Mouse (Mus musculus): Measurements from ENCODE around the gene 1700029I15Rik.

Gene 1700029I15Rik

GRCm38 (mm10) chr2:92381901-92382588 is at the start of gene 1700029I15Rik:
Gene 1700029I15Rik, plus strand, starts transcription at chr2:92382538.
- DNase-seq (ENCODE audit: low spot score): no peak

- no peak for DNase-seq (ENCODE audit: low spot score)
Measured at GRCm38 (mm10) chr2:92342418-92342817, 39.9 kb upstream of the 1700029I15Rik start.

GRCm38 (mm10) chr2:92347191-92347590 is 35.1 kb upstream of the 1700029I15Rik start:
- no peak for DNase-seq (ENCODE audit: low spot score)

GRCm38 (mm10) chr2:92349589-92350425 is 32.5 kb upstream of the 1700029I15Rik start:
- no peak for DNase-seq (ENCODE audit: low spot score)

- DNase-seq (ENCODE audit: low spot score): no peak
Measured at GRCm38 (mm10) chr2:92350686-92351085, 31.7 kb upstream of the 1700029I15Rik start.

- DNase-seq (ENCODE audit: low spot score): no peak
Measured at GRCm38 (mm10) chr2:92353402-92353801, 28.9 kb upstream of the 1700029I15Rik start.

- DNase-seq (ENCODE audit: low spot score): no peak
Measured at GRCm38 (mm10) chr2:92354224-92354623, 28.1 kb upstream of the 1700029I15Rik start.

GRCm38 (mm10) chr2:92359301-92359700 is 23.0 kb upstream of the 1700029I15Rik start:
- no peak for DNase-seq (ENCODE audit: low spot score)

GRCm38 (mm10) chr2:92360186-92360823 is 22.0 kb upstream of the 1700029I15Rik start:
- DNase-seq (ENCODE audit: low spot score): no peak

GRCm38 (mm10) chr2:92360893-92361292 is 21.4 kb upstream of the 1700029I15Rik start:
- no peak for DNase-seq (ENCODE audit: low spot score)

- no peak for DNase-seq (ENCODE audit: low spot score)
Measured at GRCm38 (mm10) chr2:92361795-92362194, 20.5 kb upstream of the 1700029I15Rik start.

GRCm38 (mm10) chr2:92362571-92363228 is 19.6 kb upstream of the 1700029I15Rik start:
- no peak for DNase-seq (ENCODE audit: low spot score)

- no peak for DNase-seq (ENCODE audit: low spot score)
Measured at GRCm38 (mm10) chr2:92364086-92364485, 18.3 kb upstream of the 1700029I15Rik start.

GRCm38 (mm10) chr2:92365568-92365967 is 16.8 kb upstream of the 1700029I15Rik start:
- DNase-seq (ENCODE audit: low spot score): no peak

- no peak for DNase-seq (ENCODE audit: low spot score)
Measured at GRCm38 (mm10) chr2:92367383-92368029, 14.8 kb upstream of the 1700029I15Rik start.

GRCm38 (mm10) chr2:92370375-92370774 is 12.0 kb upstream of the 1700029I15Rik start:
- no peak for DNase-seq (ENCODE audit: low spot score)

- peak; percentile 80 for DNase-seq (ENCODE audit: low spot score)
Measured at GRCm38 (mm10) chr2:92370821-92371805, 11.2 kb upstream of the 1700029I15Rik start.

- no peak for DNase-seq (ENCODE audit: low spot score)
Measured at GRCm38 (mm10) chr2:92371971-92372690, 10.2 kb upstream of the 1700029I15Rik start.

GRCm38 (mm10) chr2:92372767-92373436 is 9.4 kb upstream of the 1700029I15Rik start:
- no peak for DNase-seq (ENCODE audit: low spot score)

Measured in testis, postnatal 10 days (tissue).